Comparison of ENCODE assay signal across 29 mouse cellular contexts in the genomic region with DNA sequence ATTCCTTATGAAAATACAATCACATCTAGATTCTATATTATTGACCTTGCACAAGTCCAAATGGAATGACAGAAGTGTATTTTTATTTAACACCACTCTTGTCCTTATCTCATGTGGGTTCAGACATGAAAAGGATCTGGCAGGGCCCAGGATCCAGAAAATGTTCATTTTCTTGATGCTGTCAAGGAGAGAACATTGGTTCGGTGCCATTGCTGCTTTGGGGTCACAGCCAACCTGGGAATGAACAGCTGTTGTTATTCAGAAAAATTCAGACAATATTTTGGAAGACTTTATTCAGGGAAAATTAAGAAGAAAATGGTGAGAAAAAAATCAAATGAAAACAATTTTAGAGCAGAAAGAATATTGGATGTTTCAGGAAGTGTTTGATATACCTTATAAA.
DNase-seq lines count a peak whose midpoint lies in the region; ATAC-seq and TF ChIP-seq lines count a peak whose summit lies in the region.
"Had no signal": no experiment of that assay in that cellular context is flagged by ENCODE, and none has a peak within 500 bp of the region (broad histone marks: within the 10 kb centered on the region; RNA-seq: fewer than 3 reads in every experiment).

No protein-coding gene starts in this region.

- no peak for TF ChIP-seq CTCF in hindbrain, postnatal 0 days (IDR thresholded peaks at IDR 0.05; ENCODE audit: low read depth)
- no peak for TF ChIP-seq CTCF in midbrain, postnatal 0 days (IDR thresholded peaks at IDR 0.05)

- 58% methylated on average over 1 of the region's 1 CpGs for WGBS in hindbrain, postnatal 0 days
- 81% methylated on average over 1 of the region's 1 CpGs for WGBS in hindbrain, embryonic 14.5 days
- 74% methylated on average over 1 of the region's 1 CpGs for WGBS in midbrain, postnatal 0 days
- 87% methylated on average over 1 of the region's 1 CpGs for WGBS in midbrain, embryonic 15.5 days

- H3K4me1 ChIP-seq in hindbrain, postnatal 0 days (ENCODE audit: insufficient read depth, low read length): no peaks in the 10 kb centered on the region
- no peaks in the 10 kb centered on the region for H3K4me1 ChIP-seq in hindbrain, embryonic 14.5 days (replicated peaks; ENCODE audit: control insufficient read depth, insufficient read depth, low read length)
- no peaks in the 10 kb centered on the region for H3K4me1 ChIP-seq in midbrain, postnatal 0 days (ENCODE audit: insufficient read depth, low read length)
- H3K4me1 ChIP-seq in midbrain, embryonic 15.5 days: no peaks in the 10 kb centered on the region
- H3K4me1 ChIP-seq: embryonic facial prominence, embryonic 13.5 days; heart, embryonic 12.5 days; hindbrain, embryonic 12.5 days; limb, embryonic 12.5 days; liver, embryonic 15.5 days; midbrain, embryonic 10.5 days; neural tube, embryonic 12.5 days had no signal

- H3K9ac ChIP-seq in hindbrain, postnatal 0 days (replicated peaks; ENCODE audit: low read length): no peak overlapping the region
- no peak overlapping the region for H3K9ac ChIP-seq in hindbrain, embryonic 14.5 days
- no peak overlapping the region for H3K9ac ChIP-seq in midbrain, postnatal 0 days (replicated peaks; ENCODE audit: low read length, poor library complexity, severe bottlenecking)
- no peak overlapping the region for H3K9ac ChIP-seq in midbrain, embryonic 15.5 days
- H3K9ac ChIP-seq: embryonic facial prominence, embryonic 13.5 days; heart, embryonic 12.5 days; hindbrain, embryonic 12.5 days; limb, embryonic 12.5 days; liver, embryonic 15.5 days; lung, embryonic 14.5 days; neural tube, embryonic 12.5 days had no signal

- DNase-seq in gastrocnemius, postnatal 14 days: peak; percentile 31
- no peak for DNase-seq in gastrocnemius, postnatal 25 days
- peak; percentile 40 for DNase-seq in hindbrain, postnatal 0 days (ENCODE audit: low spot score)
- no peak for DNase-seq in hindbrain, embryonic 14.5 days (ENCODE audit: low spot score)
- DNase-seq in midbrain, postnatal 0 days (ENCODE audit: low spot score): peak; percentile 14
- DNase-seq in right cerebral cortex, postnatal 25 days: no peak
- DNase-seq: adrenal gland, postnatal 25 days; B cell, adult 2 months; cerebellum, adult 8-10 months; kidney, adult 9 months; kidney, postnatal 10 days; lung, embryonic 14.5 days; lung, postnatal 14 days; right cerebral cortex, adult 18-20 months; right cerebral cortex, postnatal 4 days; thymus, adult 18-20 months; thymus, postnatal 25 days had no signal

- no peak for ATAC-seq in hindbrain, postnatal 0 days
- no peak for ATAC-seq in hindbrain, embryonic 14.5 days (ENCODE audit: low FRiP score)
- no peak for ATAC-seq in midbrain, postnatal 0 days (ENCODE audit: low FRiP score)
- no peak for ATAC-seq in midbrain, embryonic 15.5 days (replicated peaks)
- ATAC-seq: intestine, postnatal 0 days; midbrain, embryonic 16.5 days had no signal

- H3K36me3 ChIP-seq in hindbrain, postnatal 0 days (ENCODE audit: insufficient read depth, low read length): no peaks in the 10 kb centered on the region
- H3K36me3 ChIP-seq in hindbrain, embryonic 14.5 days (replicated peaks; ENCODE audit: control insufficient read depth, insufficient read depth): no peaks in the 10 kb centered on the region
- no peaks in the 10 kb centered on the region for H3K36me3 ChIP-seq in midbrain, postnatal 0 days (ENCODE audit: insufficient read depth, low read length)
- no peaks in the 10 kb centered on the region for H3K36me3 ChIP-seq in midbrain, embryonic 15.5 days (replicated peaks)
- H3K36me3 ChIP-seq: embryonic facial prominence, embryonic 13.5 days; heart, embryonic 12.5 days; hindbrain, embryonic 12.5 days; limb, embryonic 12.5 days; liver, embryonic 15.5 days; midbrain, embryonic 10.5 days; neural tube, embryonic 12.5 days had no signal

- no peak overlapping the region for H3K4me2 ChIP-seq in hindbrain, postnatal 0 days (ENCODE audit: low read depth, low read length)
- H3K4me2 ChIP-seq in hindbrain, embryonic 14.5 days (replicated peaks): no peak overlapping the region
- H3K4me2 ChIP-seq in midbrain, postnatal 0 days (ENCODE audit: low read depth, low read length, poor library complexity, severe bottlenecking): no peak overlapping the region
- H3K4me2 ChIP-seq in midbrain, embryonic 15.5 days: no peak overlapping the region
- H3K4me2 ChIP-seq: embryonic facial prominence, embryonic 13.5 days; heart, embryonic 12.5 days; hindbrain, embryonic 12.5 days; limb, embryonic 12.5 days; liver, embryonic 15.5 days; lung, embryonic 14.5 days; neural tube, embryonic 12.5 days had no signal

- H3K9me3 ChIP-seq in hindbrain, postnatal 0 days (ENCODE audit: low read length): no peaks in the 10 kb centered on the region
- no peaks in the 10 kb centered on the region for H3K9me3 ChIP-seq in hindbrain, embryonic 14.5 days (ENCODE audit: control insufficient read depth, low read length)
- H3K9me3 ChIP-seq in midbrain, postnatal 0 days (ENCODE audit: low read length): no peaks in the 10 kb centered on the region
- H3K9me3 ChIP-seq in midbrain, embryonic 15.5 days: no peaks in the 10 kb centered on the region
- H3K9me3 ChIP-seq: embryonic facial prominence, embryonic 13.5 days; heart, embryonic 12.5 days; hindbrain, embryonic 12.5 days; limb, embryonic 12.5 days; liver, embryonic 15.5 days; midbrain, embryonic 10.5 days; neural tube, embryonic 12.5 days had no signal

- intact Hi-C loops in gastrocnemius, postnatal 14 days (cut with DNase I; ENCODE audit: low total_unique reads): no loop called here

- no peaks in the 10 kb centered on the region for H3K27me3 ChIP-seq in hindbrain, postnatal 0 days (ENCODE audit: insufficient read depth, low read length)
- H3K27me3 ChIP-seq in hindbrain, embryonic 14.5 days (ENCODE audit: control insufficient read depth, insufficient read depth, low read length): no peaks in the 10 kb centered on the region
- no peaks in the 10 kb centered on the region for H3K27me3 ChIP-seq in midbrain, postnatal 0 days (ENCODE audit: insufficient read depth, low read length)
- H3K27me3 ChIP-seq in midbrain, embryonic 15.5 days (replicated peaks): no peaks in the 10 kb centered on the region
- H3K27me3 ChIP-seq: embryonic facial prominence, embryonic 13.5 days; heart, embryonic 12.5 days; hindbrain, embryonic 12.5 days; limb, embryonic 12.5 days; liver, embryonic 15.5 days; neural tube, embryonic 12.5 days had no signal

- H3K4me3 ChIP-seq in hindbrain, postnatal 0 days (ENCODE audit: low read length): no peak overlapping the region
- no peak overlapping the region for H3K4me3 ChIP-seq in hindbrain, embryonic 14.5 days (replicated peaks; ENCODE audit: low read length)
- H3K4me3 ChIP-seq in midbrain, postnatal 0 days (ENCODE audit: low read depth, low read length): no peak overlapping the region
- H3K4me3 ChIP-seq in midbrain, embryonic 15.5 days: no peak overlapping the region
- H3K4me3 ChIP-seq: embryonic facial prominence, embryonic 13.5 days; heart, embryonic 12.5 days; hindbrain, embryonic 12.5 days; limb, embryonic 12.5 days; liver, embryonic 15.5 days; midbrain, embryonic 10.5 days; myocyte; neural tube, embryonic 12.5 days had no signal

- no peak overlapping the region for H3K27ac ChIP-seq in hindbrain, postnatal 0 days
- H3K27ac ChIP-seq in hindbrain, embryonic 14.5 days: no peak overlapping the region
- no peak overlapping the region for H3K27ac ChIP-seq in midbrain, postnatal 0 days (ENCODE audit: low read depth, low read length)
- no peak overlapping the region for H3K27ac ChIP-seq in midbrain, embryonic 15.5 days
- H3K27ac ChIP-seq: embryonic facial prominence, embryonic 13.5 days; hindbrain, embryonic 12.5 days; limb, embryonic 12.5 days; liver, embryonic 15.5 days; midbrain, embryonic 10.5 days; neural tube, embryonic 12.5 days; stomach, postnatal 0 days had no signal

Comparison
In these comparisons a context has a peak if more than half of its experiments do, and no peak if none do; other contexts are left out.
1. DNase-seq: peak in gastrocnemius, postnatal 14 days (single experiment), hindbrain, postnatal 0 days (single experiment) and midbrain, postnatal 0 days (single experiment); none in gastrocnemius, postnatal 25 days (single experiment), hindbrain, embryonic 14.5 days (single experiment) and right cerebral cortex, postnatal 25 days (single experiment).